Comparison of ENCODE assay signal across 20 mouse cellular contexts in genomic region chr10:117456427-117456826, GRCm38 (mm10).
DNase-seq lines count a peak whose midpoint lies in the region; ATAC-seq and TF ChIP-seq lines count a peak whose summit lies in the region.
"Had no signal": no experiment of that assay in that cellular context is flagged by ENCODE, and none has a peak within 500 bp of the region (broad histone marks: within the 10 kb centered on the region; RNA-seq: fewer than 3 reads in every experiment).

No protein-coding gene starts in this region.

- no peaks in the 10 kb centered on the region for H3K4me1 ChIP-seq in kidney, embryonic 14.5 days (ENCODE audit: control insufficient read depth, insufficient read depth, low read length)
- H3K4me1 ChIP-seq in lung, adult 2 months (ENCODE audit: control insufficient read depth, insufficient read depth, low read length), result peaks cover 2% of the 10 kb centered on the region
- peaks cover 5% of the 10 kb centered on the region; the same call in 1 of the 2 replicates for H3K4me1 ChIP-seq in liver, embryonic 16.5 days (ENCODE audit: control insufficient read depth, low read depth, low read length)

- no peak overlapping the region for H3K9ac ChIP-seq in kidney, embryonic 14.5 days (ENCODE audit: low read depth, low read length)
- H3K9ac ChIP-seq in liver, embryonic 16.5 days (ENCODE audit: low read depth, low read length), result no peak overlapping the region
- H3K9ac ChIP-seq: neural tube, embryonic 13.5 days had no signal

- H3K36me3 ChIP-seq in kidney, embryonic 14.5 days (ENCODE audit: control insufficient read depth, insufficient read depth, low read length), result no peaks in the 10 kb centered on the region
- H3K36me3 ChIP-seq in liver, embryonic 16.5 days (ENCODE audit: control insufficient read depth, insufficient read depth), result no peaks in the 10 kb centered on the region
- H3K36me3 ChIP-seq: neural tube, embryonic 13.5 days had no signal

- no peaks in the 10 kb centered on the region for H3K27me3 ChIP-seq in kidney, embryonic 14.5 days (ENCODE audit: control insufficient read depth, insufficient read depth, low read length)
- H3K27me3 ChIP-seq in liver, embryonic 16.5 days (ENCODE audit: control insufficient read depth, insufficient read depth, low read depth, low read length), result no peaks in the 10 kb centered on the region
- H3K27me3 ChIP-seq: neural tube, embryonic 13.5 days had no signal

- no peak for TF ChIP-seq CTCF in lung, adult 2 months (IDR thresholded peaks at IDR 0.05; ENCODE audit: insufficient read depth, low read length)

- ATAC-seq in kidney, embryonic 14.5 days (ENCODE audit: low FRiP score, low TSS enrichment), result 0 out of 2 replicates have a peak, but pooled peaks have one; percentile 2
- peak; percentile 67 for ATAC-seq in liver, embryonic 16.5 days (ENCODE audit: low read depth)
- ATAC-seq: hindbrain, postnatal 0 days had no signal

- H3K9me3 ChIP-seq in kidney, embryonic 14.5 days (ENCODE audit: control insufficient read depth, low read length), result no peaks in the 10 kb centered on the region
- H3K9me3 ChIP-seq in liver, embryonic 16.5 days (replicated peaks; ENCODE audit: control insufficient read depth, low read length), result no peaks in the 10 kb centered on the region
- H3K9me3 ChIP-seq: neural tube, embryonic 13.5 days had no signal

- DNase-seq in kidney, postnatal 36 days, result no peak
- peak; percentile 15 for DNase-seq in lung, postnatal 36 days
- DNase-seq in lung, adult 2 months, result no peak
- DNase-seq in layer of hippocampus, adult 9-11 months, result no peak
- DNase-seq in thymus, postnatal 0 days (ENCODE audit: low spot score), result no peak
- DNase-seq in thymus, postnatal 14 days, result no peak
- DNase-seq: cerebellum, adult 9-10 months; gastrocnemius, postnatal 10 days; heart, adult 18-20 months; heart, postnatal 4 days; kidney, postnatal 10 days; layer of hippocampus, postnatal 36 days; right cerebral cortex, postnatal 14 days; thymus, postnatal 25 days had no signal

- H3K27ac ChIP-seq in kidney, embryonic 14.5 days (ENCODE audit: low read depth, low read length), result no peak overlapping the region
- H3K27ac ChIP-seq in liver, embryonic 16.5 days (ENCODE audit: low read length), result peak overlapping the region; percentile 83
- H3K27ac ChIP-seq: hindbrain, postnatal 0 days; macrophage had no signal

- no peak overlapping the region for H3K4me2 ChIP-seq in kidney, embryonic 14.5 days (replicated peaks; ENCODE audit: low read depth, low read length)
- H3K4me2 ChIP-seq in liver, embryonic 16.5 days (ENCODE audit: low read depth, low read length), result no peak overlapping the region
- H3K4me2 ChIP-seq: midbrain, embryonic 11.5 days; neural tube, embryonic 13.5 days had no signal

- H3K4me3 ChIP-seq in kidney, embryonic 14.5 days (ENCODE audit: low read length), result no peak overlapping the region
- H3K4me3 ChIP-seq in lung, adult 2 months (replicated peaks; ENCODE audit: extremely low read depth, low read depth, low read length), result no peak overlapping the region
- no peak overlapping the region for H3K4me3 ChIP-seq in liver, embryonic 16.5 days (ENCODE audit: low read depth, low read length)
- H3K4me3 ChIP-seq: neural tube, embryonic 13.5 days had no signal

- no peak for TF ChIP-seq POLR2A in lung, adult 2 months (IDR thresholded peaks at IDR 0.05; ENCODE audit: borderline replicate concordance, extremely low read depth, low read depth, low read length)

- 47% methylated on average over 8 of the region's 8 CpGs for WGBS in kidney, embryonic 14.5 days
- WGBS in lung, adult 2 months, result 64% methylated on average over 8 of the region's 8 CpGs
- WGBS in liver, embryonic 16.5 days (ENCODE audit: insufficient replicate concordance), result 55% methylated on average over 8 of the region's 8 CpGs
